Mouse (Mus musculus) ES-Bruce4 (cell line): ENCODE data around the gene Fbxl17.

ENCODE experiments used
- CTCF ChIP-seq: IDR thresholded peaks from one replicate; pipeline ENCODE4 v1.8.1; 2011; ENCODE audit warnings: low read depth, low read length
- POLR2A ChIP-seq: IDR thresholded peaks from one replicate; pipeline ENCODE4 v1.8.1; 2011; ENCODE audit warnings: low read length; ENCODE audit not compliant: insufficient read depth

DNA sequence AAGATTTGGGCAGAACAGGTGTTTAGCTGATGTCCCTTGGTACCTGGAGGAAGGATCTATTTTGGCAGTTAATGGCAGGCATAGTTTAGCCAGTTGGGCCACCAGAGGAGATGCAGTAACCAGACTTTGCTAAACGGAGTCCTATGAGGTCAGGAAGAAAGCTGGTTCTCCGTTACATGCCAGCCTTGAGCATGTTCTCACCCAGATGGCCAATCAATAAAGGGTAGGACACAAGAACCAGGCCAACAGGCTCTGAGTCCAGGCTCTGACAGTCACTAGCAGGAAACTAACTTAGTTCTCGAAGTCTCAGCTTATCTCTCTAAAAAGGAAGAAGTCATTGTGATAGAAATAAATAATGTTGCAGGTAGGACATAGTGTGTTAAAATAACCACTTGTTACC lies 341.4 kb downstream of the Fbxl17 start:
- TF ChIP-seq CTCF: no peak
- TF ChIP-seq POLR2A: no peak
